Mouse (Mus musculus) kidney, embryonic 14.5 days (tissue): ENCODE measurements around the gene Anp32b. TPM values are rescaled to one million over a fixed set of nuclear protein-coding genes. Genes with fewer than 3 reads are reported as not detected.
A peak's percentile ranks its signal among the peaks of the same experiment; 100 is the strongest.

ENCODE experiments used
- ATAC-seq: fragments of 200-750 bp; cut with Nextera tagmentation; 2 replicates; pipeline ENCODE4 v1.8.0; 2017; ENCODE audit warnings: moderate number of reproducible peaks, mild to moderate bottlenecking, moderate TSS enrichment, moderate library complexity; ENCODE audit not compliant: low FRiP score, low TSS enrichment
- H3K27ac ChIP-seq: fragments of 300-500 bp; sonication (generic); 2 replicates; pipeline ENCODE4 v1.5.1; 2014; ENCODE audit warnings: low read depth, mild to moderate bottlenecking, low read length, moderate library complexity, mixed read lengths
- H3K27me3 ChIP-seq: fragments of 300-500 bp; sonication (generic); 2 replicates; pipeline ENCODE4 v1.6.1; 2014; ENCODE audit warnings: mild to moderate bottlenecking, low read length; ENCODE audit not compliant: control insufficient read depth, insufficient read depth
- H3K36me3 ChIP-seq: fragments of 300-500 bp; sonication (generic); 2 replicates; pipeline ENCODE4 v1.6.1; 2014; ENCODE audit warnings: low read length, mixed read lengths; ENCODE audit not compliant: control insufficient read depth, insufficient read depth
- H3K4me1 ChIP-seq: fragments of 300-500 bp; sonication (generic); 2 replicates; pipeline ENCODE4 v1.6.1; 2014; ENCODE audit warnings: low read length, mixed read lengths; ENCODE audit not compliant: control insufficient read depth, insufficient read depth
- H3K4me2 ChIP-seq: fragments of 300-500 bp; sonication (generic); replicated peaks from 2 replicates; pipeline ENCODE4 v1.6.1; 2014; ENCODE audit warnings: low read depth, mild to moderate bottlenecking, low read length
- H3K4me3 ChIP-seq: fragments of 300-500 bp; sonication (generic); 2 replicates; pipeline ENCODE4 v1.5.1; 2014; ENCODE audit warnings: mild to moderate bottlenecking, low read length
- H3K9ac ChIP-seq: fragments of 300-500 bp; sonication (generic); 2 replicates; pipeline ENCODE4 v1.6.1; 2014; ENCODE audit warnings: low read depth, mild to moderate bottlenecking, low read length, moderate library complexity
- H3K9me3 ChIP-seq: fragments of 300-500 bp; sonication (generic); 2 replicates; pipeline ENCODE4 v1.6.1; 2016; ENCODE audit warnings: low read length; ENCODE audit not compliant: control insufficient read depth
- WGBS: fragments of 180-500 bp; shearing (Covaris S2); extraction: QIAGEN DNeasy Blood & Tissue Kit; methylation state at CpG from one replicate; pipeline ENCODE4 v1.1.7; 2014; 5-methylcytosine and 5-hydroxymethylcytosine counted together
- polyA plus RNA-seq: library from polyadenylated mRNA; unstranded; fragments of >200 nt; fragmentation: Nextera tagmentation; extraction: Ambion mirVana; gene quantifications from 2 replicates; pipeline ENCODE4 v1.2.1, GENCODE M21; 2014

Gene Anp32b
- polyA plus RNA-seq, result 378 and 408 TPM in 2 replicates

DNA sequence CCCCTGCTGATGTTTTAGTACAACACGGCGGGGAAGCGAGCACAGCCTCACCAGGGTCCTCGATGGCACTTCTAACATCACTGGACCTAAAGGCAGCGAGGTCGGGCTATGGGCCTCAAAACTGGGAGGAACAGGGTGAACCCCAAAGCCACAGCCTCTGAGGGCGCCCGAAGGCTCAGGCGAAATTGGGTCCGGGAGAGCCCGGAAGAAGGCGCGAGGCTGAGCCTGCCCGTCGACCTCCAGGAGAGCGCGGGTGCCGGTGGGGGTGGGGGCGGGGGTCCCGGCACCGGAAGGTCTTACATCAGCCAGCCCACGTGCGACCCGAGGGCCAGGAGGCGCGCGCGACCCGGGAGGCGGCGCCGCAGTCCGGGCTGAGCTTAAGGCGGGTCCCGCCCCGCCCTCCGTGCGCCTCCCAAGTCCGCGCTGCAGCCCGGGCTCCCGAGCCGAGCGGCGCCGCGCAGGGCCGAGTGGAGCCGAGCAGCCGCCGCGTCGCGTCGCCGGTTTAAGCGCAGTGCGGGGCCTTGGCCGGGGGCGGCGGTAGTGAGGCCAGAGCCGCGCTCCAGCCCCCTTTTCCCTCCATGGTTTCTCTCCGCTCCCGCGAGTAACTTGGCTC is at the start of gene Anp32b:
Anp32b (plus strand) TSS at position 384 of the 613 bp plus-strand sequence.
- Histone ChIP-seq H3K27ac (peak within 1 kb of the TSS; percentile 99), H3K27me3 (no peaks in the 10 kb centered on the region), H3K4me3 (peak within 1 kb of the TSS; percentile 96), H3K9me3 (no peaks in the 10 kb centered on the region), H3K4me2 (peak within 1 kb of the TSS; percentile 82), H3K9ac (peak within 1 kb of the TSS; percentile 100), H3K36me3 (no peaks in the 10 kb centered on the region), H3K4me1 (peaks cover 16% of the 10 kb centered on the region)
- WGBS, result under 1% methylated on average over 49 of the region's 66 CpGs
- peak; percentile 97 for ATAC-seq

GRCm38 (mm10) chr4:46404042-46404795 is 46.5 kb upstream of the Anp32b start:
- no peak overlapping the region for H3K9ac ChIP-seq
- no peak overlapping the region for H3K4me2 ChIP-seq
- H3K4me3 ChIP-seq, result no peak overlapping the region
- no peaks in the 10 kb centered on the region for H3K4me1 ChIP-seq
- 75% methylated on average over 6 of the region's 6 CpGs for WGBS
- no peaks in the 10 kb centered on the region for H3K36me3 ChIP-seq
- no peaks in the 10 kb centered on the region for H3K27me3 ChIP-seq
- no peaks in the 10 kb centered on the region; the same call in 1 of the 2 replicates for H3K9me3 ChIP-seq
- ATAC-seq, result no peak
- no peak overlapping the region for H3K27ac ChIP-seq

- Histone ChIP-seq H3K36me3 (no peaks in the 10 kb centered on the region), H3K27ac (no peak overlapping the region), H3K27me3 (no peaks in the 10 kb centered on the region), H3K4me2 (no peak overlapping the region), H3K9me3 (no peaks in the 10 kb centered on the region), H3K4me3 (no peak overlapping the region), H3K9ac (no peak overlapping the region), H3K4me1 (no peaks in the 10 kb centered on the region)
- 91% methylated on average over 8 of the region's 8 CpGs for WGBS
- ATAC-seq, result no peak
Measured at GRCm38 (mm10) chr4:46406966-46407703, 43.6 kb upstream of the Anp32b start.

- no peak overlapping the region for H3K4me2 ChIP-seq
- H3K4me3 ChIP-seq, result no peak overlapping the region
- no peaks in the 10 kb centered on the region for H3K27me3 ChIP-seq
- 94% methylated on average over 5 of the region's 5 CpGs for WGBS
- no peak overlapping the region for H3K9ac ChIP-seq
- H3K27ac ChIP-seq, result no peak overlapping the region
- ATAC-seq, result no peak
- no peaks in the 10 kb centered on the region for H3K9me3 ChIP-seq
- no peaks in the 10 kb centered on the region for H3K4me1 ChIP-seq
- H3K36me3 ChIP-seq, result no peaks in the 10 kb centered on the region
Measured at GRCm38 (mm10) chr4:46410677-46411076, 40.0 kb upstream of the Anp32b start.

DNA sequence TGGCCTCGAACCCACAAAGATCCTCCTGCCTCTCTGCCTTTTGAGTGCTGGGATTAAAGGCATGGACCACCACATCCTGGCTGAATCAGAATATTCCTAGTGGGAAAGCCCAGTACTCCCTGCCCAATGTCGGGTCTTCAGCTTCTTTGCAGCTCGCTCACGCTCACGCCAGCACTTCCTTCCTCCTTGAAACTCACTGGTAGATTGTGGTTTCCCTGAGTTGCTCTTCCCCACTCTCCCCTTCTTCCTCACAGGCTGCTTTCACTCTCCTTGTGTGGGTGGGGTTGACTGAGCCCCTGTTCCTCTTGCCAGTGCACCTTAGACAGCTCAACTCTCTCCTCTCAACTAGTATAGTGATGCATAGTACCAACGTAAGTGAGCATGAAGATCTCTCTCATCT is 39.2 kb upstream of the Anp32b start:
- no peaks in the 10 kb centered on the region for H3K4me1 ChIP-seq
- no peak overlapping the region for H3K27ac ChIP-seq
- H3K9me3 ChIP-seq, result no peaks in the 10 kb centered on the region
- H3K9ac ChIP-seq, result no peak overlapping the region
- 86% methylated on average over 6 of the region's 6 CpGs for WGBS
- no peak overlapping the region for H3K4me2 ChIP-seq
- no peak for ATAC-seq
- H3K27me3 ChIP-seq, result no peaks in the 10 kb centered on the region
- H3K4me3 ChIP-seq, result no peak overlapping the region
- H3K36me3 ChIP-seq, result no peaks in the 10 kb centered on the region

GRCm38 (mm10) chr4:46412113-46412512 is 38.6 kb upstream of the Anp32b start:
- no peaks in the 10 kb centered on the region for H3K9me3 ChIP-seq
- no peak overlapping the region for H3K4me3 ChIP-seq
- no peaks in the 10 kb centered on the region for H3K4me1 ChIP-seq
- no peak overlapping the region for H3K27ac ChIP-seq
- H3K4me2 ChIP-seq, result no peak overlapping the region
- ATAC-seq, result no peak
- H3K27me3 ChIP-seq, result no peaks in the 10 kb centered on the region
- WGBS, result 66% methylated on average over 1 of the region's 1 CpGs
- H3K9ac ChIP-seq, result no peak overlapping the region
- no peaks in the 10 kb centered on the region for H3K36me3 ChIP-seq

- no peak within 1 kb of the TSS for H3K4me2 ChIP-seq
- no peaks in the 10 kb centered on the region for H3K4me1 ChIP-seq
- 78% methylated on average over 7 of the region's 7 CpGs for WGBS
- no peak within 1 kb of the TSS for H3K9ac ChIP-seq
- H3K27me3 ChIP-seq, result no peaks in the 10 kb centered on the region
- no peak for ATAC-seq
- H3K4me3 ChIP-seq, result no peak within 1 kb of the TSS
- no peaks in the 10 kb centered on the region for H3K36me3 ChIP-seq
- no peaks in the 10 kb centered on the region for H3K9me3 ChIP-seq
- H3K27ac ChIP-seq, result no peak within 1 kb of the TSS
Measured at GRCm38 (mm10) chr4:46413406-46413805, 37.3 kb upstream of the Anp32b start, which contains the start of gene Hemgn. Hemgn (minus strand) TSS chr4:46413506.

- no peak for ATAC-seq
- no peaks in the 10 kb centered on the region for H3K4me1 ChIP-seq
- 69% methylated on average over 3 of the region's 3 CpGs for WGBS
Measured at GRCm38 (mm10) chr4:46417491-46417890, 33.2 kb upstream of the Anp32b start.

GRCm38 (mm10) chr4:46418851-46419250 is 31.9 kb upstream of the Anp32b start:
- Histone ChIP-seq H3K36me3 (no peaks in the 10 kb centered on the region), H3K27me3 (no peaks in the 10 kb centered on the region), H3K9ac (no peak overlapping the region), H3K4me3 (no peak overlapping the region), H3K4me2 (no peak overlapping the region), H3K27ac (no peak overlapping the region), H3K4me1 (no peaks in the 10 kb centered on the region), H3K9me3 (no peaks in the 10 kb centered on the region)
- no peak for ATAC-seq
- WGBS, result 87% methylated on average over 9 of the region's 9 CpGs

More at GRCm38 (mm10) chr4:46417491-46417890, 33.2 kb upstream of the Anp32b start:
- no peaks in the 10 kb centered on the region for H3K27me3 ChIP-seq
- H3K4me3 ChIP-seq, result no peak overlapping the region
- H3K9me3 ChIP-seq, result no peaks in the 10 kb centered on the region
- no peak overlapping the region for H3K9ac ChIP-seq
- no peak overlapping the region for H3K27ac ChIP-seq
- H3K4me2 ChIP-seq, result no peak overlapping the region
- no peaks in the 10 kb centered on the region for H3K36me3 ChIP-seq
